Mouse (Mus musculus): ENCODE results near the gene Vps4a. TPM values are rescaled to one million over a fixed set of nuclear protein-coding genes. Genes with fewer than 3 reads are reported as not detected.
A peak's percentile ranks its signal among the peaks of the same experiment; 100 is the strongest.

Gene Vps4a
- polyA plus RNA-seq, 1 experiment = 12.0 TPM

- H3K9me3 ChIP-seq = no peaks in the 10 kb centered on the region
- H3K4me3 ChIP-seq (replicated peaks) = peak overlapping the region; percentile 56
- no peaks in the 10 kb centered on the region for H3K27me3 ChIP-seq (replicated peaks)
- H3K4me1 ChIP-seq = peaks cover 51% of the 10 kb centered on the region
- peaks cover 96% of the 10 kb centered on the region for H3K36me3 ChIP-seq (replicated peaks; ENCODE audit: low read length)
- TF ChIP-seq FLI1 (IDR thresholded peaks at IDR 0.05; ENCODE audit: low read length) = no peak
- no peak for TF ChIP-seq GATA1 (IDR thresholded peaks at IDR 0.05; ENCODE audit: borderline replicate concordance, low read length)
These were observed 42.7 kb downstream of the Vps4a start for GRCm38 (mm10) chr8:107073706-107074105.

- H3K36me3 ChIP-seq (replicated peaks; ENCODE audit: low read length) = peaks cover 96% of the 10 kb centered on the region
- H3K27me3 ChIP-seq (replicated peaks) = no peaks in the 10 kb centered on the region
- peak overlapping the region; percentile 33 for H3K4me3 ChIP-seq (replicated peaks)
- H3K4me1 ChIP-seq = peaks cover 53% of the 10 kb centered on the region
- H3K9me3 ChIP-seq = no peaks in the 10 kb centered on the region
- TF ChIP-seq GATA1 (IDR thresholded peaks at IDR 0.05; ENCODE audit: borderline replicate concordance, low read length) (no peak), FLI1 (IDR thresholded peaks at IDR 0.05; ENCODE audit: low read length) (no peak)
These were observed 43.1 kb downstream of the Vps4a start for GRCm38 (mm10) chr8:107074128-107074527.

- Histone ChIP-seq H3K4me3 (replicated peaks) (peak overlapping the region; percentile 70), H3K9me3 (no peaks in the 10 kb centered on the region), H3K27me3 (replicated peaks) (no peaks in the 10 kb centered on the region), H3K36me3 (replicated peaks; ENCODE audit: low read length) (peaks cover 96% of the 10 kb centered on the region), H3K4me1 (peaks cover 63% of the 10 kb centered on the region)
- no peak for TF ChIP-seq GATA1 (IDR thresholded peaks at IDR 0.05; ENCODE audit: borderline replicate concordance, low read length)
- TF ChIP-seq FLI1 (IDR thresholded peaks at IDR 0.05; ENCODE audit: low read length) = no peak
These were observed 45.3 kb downstream of the Vps4a start for GRCm38 (mm10) chr8:107076239-107076888.

- no peaks in the 10 kb centered on the region for H3K9me3 ChIP-seq
- H3K36me3 ChIP-seq (replicated peaks; ENCODE audit: low read length) = peaks cover 87% of the 10 kb centered on the region
- no peak overlapping the region for H3K4me3 ChIP-seq (replicated peaks)
- TF ChIP-seq GATA1 (IDR thresholded peaks at IDR 0.05; ENCODE audit: borderline replicate concordance, low read length) (no peak), FLI1 (IDR thresholded peaks at IDR 0.05; ENCODE audit: low read length) (no peak)
- H3K27me3 ChIP-seq (replicated peaks) = no peaks in the 10 kb centered on the region
- peaks cover 3% of the 10 kb centered on the region for H3K4me1 ChIP-seq
These were observed 54.3 kb downstream of the Vps4a start for GRCm38 (mm10) chr8:107085358-107085757.

DNA sequence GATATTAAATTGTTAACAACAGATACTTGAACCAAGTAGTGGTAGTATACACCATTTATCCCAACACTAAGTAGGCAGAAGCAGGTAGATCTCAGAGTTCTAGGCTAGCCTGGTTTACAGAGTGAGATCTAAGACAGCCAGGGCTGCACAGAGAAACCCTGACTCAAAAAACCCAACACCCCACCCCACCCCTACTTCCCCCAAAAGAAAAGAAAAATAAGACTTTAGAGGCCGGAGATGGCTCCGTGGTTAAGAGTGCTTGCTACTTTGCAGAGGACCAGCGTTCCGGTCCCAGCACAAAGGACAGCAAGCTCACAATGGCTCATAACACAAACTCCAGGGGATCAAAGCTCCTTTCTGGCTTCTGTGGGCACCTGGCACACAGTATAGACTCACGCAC lies 55.0 kb downstream of the Vps4a start:
- no peaks in the 10 kb centered on the region for H3K27me3 ChIP-seq (replicated peaks)
- no peak overlapping the region for H3K4me3 ChIP-seq (replicated peaks)
- TF ChIP-seq GATA1 (IDR thresholded peaks at IDR 0.05; ENCODE audit: borderline replicate concordance, low read length) = no peak
- TF ChIP-seq FLI1 (IDR thresholded peaks at IDR 0.05; ENCODE audit: low read length) = no peak
- peaks cover 87% of the 10 kb centered on the region for H3K36me3 ChIP-seq (replicated peaks; ENCODE audit: low read length)
- peaks cover 7% of the 10 kb centered on the region for H3K4me1 ChIP-seq
- H3K9me3 ChIP-seq = no peaks in the 10 kb centered on the region

DNA sequence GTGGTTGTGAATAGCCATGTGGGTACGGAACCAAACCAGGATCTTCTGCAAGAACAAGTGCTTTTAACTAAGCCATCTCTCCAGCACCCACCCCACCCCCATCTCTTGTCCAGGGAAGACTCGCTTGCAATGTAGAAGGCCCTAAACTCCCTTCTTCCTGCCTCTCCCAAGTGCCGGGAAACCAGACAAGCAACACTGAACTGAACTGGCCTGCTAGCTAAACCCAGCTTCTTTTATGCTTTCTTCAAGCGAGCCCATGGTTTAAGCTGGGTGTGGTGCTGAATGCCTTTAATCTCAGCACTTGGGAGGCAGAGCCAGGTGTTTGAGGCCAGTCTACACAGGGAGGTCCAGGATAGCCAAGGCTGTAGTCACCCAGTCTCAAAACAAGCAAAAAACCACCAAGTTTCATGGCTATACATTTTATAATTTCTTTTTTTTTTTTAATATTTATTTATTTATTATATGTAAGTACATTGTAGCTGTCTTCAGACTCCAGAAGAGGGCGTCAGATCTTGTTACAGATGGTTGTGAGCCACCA lies 57.6 kb downstream of the Vps4a start:
- TF ChIP-seq GATA1 (IDR thresholded peaks at IDR 0.05; ENCODE audit: borderline replicate concordance, low read length) (no peak), FLI1 (IDR thresholded peaks at IDR 0.05; ENCODE audit: low read length) (no peak)
- Histone ChIP-seq H3K27me3 (replicated peaks) (no peaks in the 10 kb centered on the region), H3K4me3 (replicated peaks) (no peak overlapping the region), H3K36me3 (replicated peaks; ENCODE audit: low read length) (peaks cover 84% of the 10 kb centered on the region), H3K9me3 (no peaks in the 10 kb centered on the region), H3K4me1 (peaks cover 26% of the 10 kb centered on the region)

- no peaks in the 10 kb centered on the region for H3K27me3 ChIP-seq (replicated peaks)
- TF ChIP-seq FLI1 (IDR thresholded peaks at IDR 0.05; ENCODE audit: low read length) = no peak
- no peak for TF ChIP-seq GATA1 (IDR thresholded peaks at IDR 0.05; ENCODE audit: borderline replicate concordance, low read length)
- peaks cover 45% of the 10 kb centered on the region for H3K4me1 ChIP-seq
- H3K9me3 ChIP-seq = no peaks in the 10 kb centered on the region
- peaks cover 81% of the 10 kb centered on the region for H3K36me3 ChIP-seq (replicated peaks; ENCODE audit: low read length)
- no peak overlapping the region for H3K4me3 ChIP-seq (replicated peaks)
These were observed 59.5 kb downstream of the Vps4a start for GRCm38 (mm10) chr8:107090531-107090930.

Other genes with a start within 250 kb of the Vps4a start
- gene Has3, start 161.0 kb upstream of the Vps4a start, polyA plus RNA-seq (2012; ENCODE audit: insufficient read depth, low replicate concordance) = not detected in 2 replicates
- gene Utp4, start 137.6 kb upstream of the Vps4a start, polyA plus RNA-seq (2012; ENCODE audit: insufficient read depth, low replicate concordance) = 1.5 and 3.0 TPM in 2 replicates
- 0.37 and 0.63 TPM in 2 replicates for gene Sntb2, start 95.5 kb upstream of the Vps4a start, polyA plus RNA-seq (2012; ENCODE audit: insufficient read depth, low replicate concordance)
- 7.9 and 8.3 TPM in 2 replicates for gene Pdf, start 17.4 kb downstream of the Vps4a start, polyA plus RNA-seq (2012; ENCODE audit: insufficient read depth, low replicate concordance)
- gene Cog8, start 25.5 kb downstream of the Vps4a start, polyA plus RNA-seq (2012; ENCODE audit: insufficient read depth, low replicate concordance) = 9.2 and 18.5 TPM in 2 replicates
- 4.2 and 5.3 TPM in 2 replicates for gene Nip7, start 25.7 kb downstream of the Vps4a start, polyA plus RNA-seq (2012; ENCODE audit: insufficient read depth, low replicate concordance)
- gene Tmed6, start 34.4 kb downstream of the Vps4a start, polyA plus RNA-seq (2012; ENCODE audit: insufficient read depth, low replicate concordance) = not detected in 2 replicates
- gene Terf2, start 65.3 kb downstream of the Vps4a start, polyA plus RNA-seq (2012; ENCODE audit: insufficient read depth, low replicate concordance) = 8.9 and 16.2 TPM in 2 replicates
- gene Cyb5b, start 119.4 kb downstream of the Vps4a start, polyA plus RNA-seq (2012; ENCODE audit: insufficient read depth, low replicate concordance) = 2.0 and 13.0 TPM in 2 replicates

Measured in megakaryocyte, embryonic 14.5 days (primary cell).